Mouse (Mus musculus): ENCODE results near the gene Grm5.

DNA sequence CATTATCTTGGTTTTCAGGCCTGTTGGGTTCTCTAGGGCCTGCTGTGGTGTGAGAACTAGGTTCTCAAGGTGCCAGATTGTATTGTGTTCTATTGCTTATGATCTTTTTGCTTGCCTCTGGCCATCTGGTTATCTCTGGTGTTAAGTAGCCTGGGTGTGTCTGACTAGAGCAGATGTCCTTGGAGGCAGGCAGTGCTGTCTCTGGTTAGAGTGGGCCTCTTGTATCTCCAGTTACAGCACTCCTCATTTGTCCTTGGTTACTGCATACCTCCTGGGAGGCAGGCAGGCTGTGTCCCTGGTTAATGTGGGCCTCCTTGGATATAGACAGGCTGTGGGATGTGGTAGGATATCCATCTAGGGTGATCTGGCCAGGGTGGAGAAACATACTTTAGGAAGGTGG lies 150.5 kb downstream of the Grm5 start:
- TF ChIP-seq POLR2A (IDR thresholded peaks at IDR 0.05; ENCODE audit: low read depth, low read length) (no peak), CTCF (IDR thresholded peaks at IDR 0.05; ENCODE audit: extremely low read depth, insufficient read length, insufficient replicate concordance, low read depth, low read length) (no peak)
